Mouse (Mus musculus) kidney, postnatal 14 days (tissue): ENCODE data around the gene Lrrc42.
A peak's percentile ranks its signal among the peaks of the same experiment; 100 is the strongest.

Source experiments
- DNase-seq: peaks from one replicate; pipeline ENCODE4 v3.0.0; 2022; ENCODE audit warnings: mixed read lengths

Lrrc42 gene

DNA sequence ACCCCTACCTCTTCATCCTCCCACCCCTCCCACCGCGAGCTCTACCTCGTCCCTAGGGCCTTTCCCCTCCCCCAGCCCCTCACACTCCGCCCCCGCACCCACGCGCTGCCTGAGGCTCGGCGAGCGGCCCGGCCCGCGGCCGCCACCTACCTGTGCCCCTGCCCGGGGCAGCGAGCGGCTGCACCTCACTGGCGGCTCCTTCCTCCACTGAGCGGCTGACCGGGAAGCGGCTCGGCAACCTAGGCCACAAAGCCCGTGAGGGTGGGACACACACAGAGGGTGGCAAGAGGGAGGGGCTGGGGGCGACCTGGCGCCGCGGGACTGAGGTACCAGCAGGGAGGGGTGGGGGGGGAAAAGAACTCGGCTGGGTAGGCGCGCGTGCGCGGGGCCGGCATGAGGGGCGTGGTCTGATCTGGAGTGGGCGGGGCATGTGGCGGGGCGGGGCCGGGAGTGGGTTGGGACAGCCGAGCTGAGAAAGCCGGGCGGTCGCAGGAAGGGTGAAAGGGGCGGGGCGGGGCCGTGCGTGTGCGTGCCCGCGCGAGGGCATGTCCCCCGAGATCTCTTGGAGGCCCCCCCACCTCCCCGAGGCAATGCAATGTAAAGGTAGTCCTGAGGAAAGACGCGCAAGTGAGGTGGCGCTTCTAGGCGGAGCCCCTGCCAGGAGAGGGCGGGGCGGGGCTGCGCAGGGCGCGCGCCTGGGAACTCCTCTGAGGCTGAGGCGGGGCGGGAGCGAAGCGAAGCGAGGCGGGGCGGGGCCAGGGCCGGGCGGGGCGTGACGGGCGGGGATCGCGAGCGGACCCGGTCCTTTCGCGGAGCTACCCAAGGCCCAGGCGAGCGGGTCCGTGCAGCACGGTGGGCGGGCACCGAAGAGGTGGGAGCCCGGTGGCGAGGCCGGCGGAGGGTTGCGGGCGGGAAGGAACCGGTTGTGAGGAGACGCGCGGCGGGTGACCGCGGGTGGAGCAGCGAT is at the start of gene Lrrc42, which contains the start of gene Hspb11:
Lrrc42 (minus strand) TSS at position 408 of the 967 bp plus-strand sequence.
Hspb11 (plus strand) TSS at position 469 of the 967 bp plus-strand sequence.
- peak; percentile 97 for DNase-seq

DNA sequence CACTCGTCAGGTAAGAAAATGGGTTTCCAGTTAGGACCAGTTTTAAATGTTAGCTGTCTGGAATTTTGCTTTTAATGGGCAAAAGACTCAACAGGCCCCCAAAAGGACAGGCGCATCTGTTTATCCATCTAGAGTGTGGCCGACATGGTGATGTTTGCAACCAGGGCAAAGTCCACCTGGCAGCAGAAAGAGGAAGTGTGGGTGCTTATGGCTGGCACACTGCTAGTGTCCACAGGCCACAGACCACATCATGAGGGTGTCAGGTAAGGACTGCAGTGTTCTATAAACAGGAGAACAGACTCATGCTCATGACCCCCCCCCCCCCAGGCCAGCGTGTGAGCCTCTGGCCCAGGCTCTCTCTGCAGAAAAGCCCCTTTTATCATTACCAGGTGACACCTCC is 49.5 kb upstream of the Lrrc42 start:
- DNase-seq, result peak; percentile 69

DNA sequence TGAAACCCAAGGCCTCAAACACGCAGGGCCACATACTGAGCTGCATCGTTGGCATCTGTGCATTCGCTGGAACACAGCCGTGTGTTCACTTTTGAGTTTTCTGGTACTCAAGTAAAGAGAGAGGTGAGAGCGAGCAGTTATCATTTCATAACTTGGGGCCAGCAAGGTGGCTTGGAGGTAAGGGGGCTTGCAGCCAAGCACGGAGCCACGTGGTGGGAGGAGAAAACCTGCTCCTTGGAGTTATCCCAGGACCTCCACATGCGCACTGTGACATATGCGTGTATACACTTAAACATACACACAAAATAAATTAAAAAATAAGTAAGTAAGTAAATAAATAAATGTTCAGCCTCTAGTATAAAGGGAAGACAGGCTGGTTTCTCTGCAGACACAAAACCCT is 48.9 kb upstream of the Lrrc42 start:
- DNase-seq, result no peak

DNA sequence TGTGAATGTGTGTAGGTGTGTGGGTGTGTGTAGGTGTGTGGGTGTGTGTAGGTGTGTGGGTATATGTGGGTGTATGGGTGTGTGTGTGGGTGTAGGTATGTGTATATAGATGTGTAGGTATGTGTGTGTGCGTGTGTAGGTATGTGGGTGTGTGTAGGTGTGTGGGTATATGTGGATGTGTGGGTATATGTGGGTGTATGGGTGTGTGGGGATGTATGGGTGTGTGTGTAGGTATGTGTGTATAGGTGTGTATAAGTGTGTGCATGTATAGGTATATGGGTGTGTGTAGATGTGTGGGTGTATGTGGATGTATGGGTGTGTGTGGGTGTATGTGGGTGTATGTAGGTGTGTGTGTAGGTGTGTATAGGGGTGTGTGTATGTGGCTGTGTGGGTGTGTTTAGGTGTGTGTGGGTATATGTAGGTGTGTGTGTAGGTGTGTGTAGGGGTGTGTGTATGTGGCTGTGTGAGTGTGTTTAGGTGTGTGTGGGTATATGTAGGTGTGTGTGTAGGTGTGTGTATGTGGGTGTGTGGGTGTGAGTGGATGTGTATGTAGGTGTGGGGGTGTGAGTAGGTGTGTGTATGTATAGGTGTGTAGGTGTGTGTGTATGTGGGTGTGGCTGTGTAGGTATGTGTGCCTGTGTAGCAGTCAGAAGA is 47.7 kb upstream of the Lrrc42 start:
- no peak for DNase-seq

DNA sequence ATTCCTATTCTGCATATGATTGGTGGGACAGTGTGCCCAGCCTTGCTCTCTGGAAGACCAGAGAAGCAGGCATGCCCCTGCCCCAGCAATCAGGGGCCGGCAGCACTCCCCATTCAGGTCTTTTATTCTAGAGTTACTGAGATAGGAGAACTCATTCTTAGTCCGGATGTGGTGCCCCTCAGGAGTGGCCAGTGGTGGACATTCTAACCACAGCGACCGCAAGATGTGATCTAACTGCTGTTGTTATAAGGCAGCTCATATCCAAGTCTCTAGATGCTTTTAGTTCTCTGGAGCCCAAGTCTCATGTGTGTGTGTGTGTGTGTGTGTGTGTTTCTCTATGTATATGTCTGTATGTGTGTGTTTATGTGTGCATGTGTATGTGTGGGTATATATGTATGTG is 47.0 kb upstream of the Lrrc42 start:
- no peak for DNase-seq

DNA sequence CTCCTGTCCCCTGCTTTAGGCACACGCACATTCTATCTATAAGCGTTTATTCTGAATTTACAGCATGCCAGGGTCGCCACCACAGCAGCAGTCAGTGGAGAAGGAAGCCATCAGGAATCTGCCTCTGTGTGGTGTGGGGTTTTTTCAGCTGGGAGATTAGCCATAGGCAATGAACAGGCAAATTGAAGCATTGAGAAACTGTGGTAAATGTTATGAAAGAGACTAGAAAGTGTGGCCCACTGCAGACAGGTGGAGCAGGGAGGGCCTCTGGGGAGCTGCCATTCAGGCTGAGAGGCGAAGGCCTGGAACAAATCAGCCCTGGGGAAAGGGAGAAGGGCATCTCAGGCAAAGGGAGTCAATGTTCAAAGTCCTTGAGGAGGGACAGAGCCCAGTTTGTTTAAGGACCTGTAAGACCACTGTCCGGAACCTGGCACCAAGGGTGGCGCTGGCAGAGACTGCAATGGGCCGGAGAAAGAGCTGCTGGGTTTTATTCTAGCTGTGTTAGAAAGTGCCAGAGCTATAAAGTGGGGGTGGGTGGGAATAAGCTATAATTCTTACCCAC is 46.5 kb upstream of the Lrrc42 start:
- DNase-seq, result peak; percentile 70

DNA sequence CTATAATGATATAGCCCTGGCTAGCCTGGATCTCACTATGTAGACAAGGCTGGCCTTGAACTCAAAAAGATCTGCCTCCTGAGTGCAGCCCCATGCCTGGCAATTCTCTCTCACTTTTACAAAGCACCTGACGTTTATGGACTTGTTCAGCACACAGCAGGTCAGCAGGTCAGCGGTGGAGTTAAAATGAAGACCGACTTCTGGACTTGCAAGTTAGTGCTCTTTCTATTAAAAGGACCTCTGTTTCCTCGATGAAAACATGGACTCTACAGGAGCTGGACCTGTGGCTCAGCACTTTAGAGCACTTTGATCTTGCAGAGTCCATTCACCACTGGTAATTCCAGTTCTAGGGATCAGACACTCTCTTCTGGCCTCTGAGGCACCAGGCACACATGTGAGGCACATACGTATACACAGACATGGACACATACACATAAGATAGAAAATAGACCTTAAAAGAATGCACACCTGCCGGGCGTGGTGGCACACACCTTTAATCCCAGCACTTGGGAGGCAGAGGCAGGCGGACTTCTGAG is 44.8 kb upstream of the Lrrc42 start:
- peak; percentile 41 for DNase-seq

DNA sequence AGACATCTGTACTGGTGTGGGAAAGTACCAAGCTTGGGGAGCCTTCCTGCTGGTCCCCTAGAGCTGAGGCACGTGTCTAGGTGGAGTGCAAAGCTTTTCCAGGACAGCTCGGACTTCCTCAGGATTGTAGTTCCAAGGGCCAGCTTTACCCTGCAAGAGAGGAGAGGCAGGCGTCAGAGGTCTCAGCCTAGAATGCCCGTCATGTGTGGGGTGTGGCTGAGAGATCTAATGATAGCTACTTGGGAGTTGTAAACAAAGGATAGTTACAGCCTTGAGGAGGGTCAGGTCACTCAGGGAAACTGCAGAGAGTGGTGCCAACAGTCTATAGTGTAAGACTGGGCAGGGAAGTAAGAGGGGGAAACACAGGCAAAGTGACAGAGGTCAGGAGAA is 38.9 kb upstream of the Lrrc42 start:
- no peak for DNase-seq

DNA sequence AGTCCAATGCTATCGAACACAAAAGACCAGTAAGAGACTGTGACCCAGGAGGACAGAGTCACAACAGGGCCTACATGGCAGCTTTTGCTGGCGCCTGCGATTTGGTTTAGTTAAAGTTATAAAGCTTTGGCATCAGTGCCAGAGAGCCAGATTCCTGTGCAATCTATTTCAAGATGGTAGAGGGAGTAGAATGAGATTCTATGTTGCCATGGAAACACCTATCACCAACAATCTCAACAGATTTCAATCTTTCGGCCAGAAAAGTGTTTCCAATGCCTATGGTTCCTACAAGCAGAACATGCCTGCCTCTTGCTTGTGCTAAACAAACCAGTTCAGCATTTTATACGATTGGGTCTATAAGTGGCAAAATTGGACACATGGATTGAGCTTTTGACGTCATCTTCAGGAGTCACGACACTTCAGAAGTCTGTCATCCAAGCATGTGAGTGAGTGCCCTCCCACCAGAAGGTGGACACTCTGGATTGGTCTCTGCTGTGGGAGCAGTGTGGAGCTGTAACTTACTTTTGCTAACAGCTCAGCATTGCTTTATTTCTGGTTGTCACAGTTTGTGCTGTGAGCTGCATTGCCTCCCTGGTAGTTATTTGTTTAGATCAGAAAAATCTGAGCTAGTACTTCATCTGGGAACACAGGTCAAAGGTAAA is 38.4 kb upstream of the Lrrc42 start:
- no peak for DNase-seq

DNA sequence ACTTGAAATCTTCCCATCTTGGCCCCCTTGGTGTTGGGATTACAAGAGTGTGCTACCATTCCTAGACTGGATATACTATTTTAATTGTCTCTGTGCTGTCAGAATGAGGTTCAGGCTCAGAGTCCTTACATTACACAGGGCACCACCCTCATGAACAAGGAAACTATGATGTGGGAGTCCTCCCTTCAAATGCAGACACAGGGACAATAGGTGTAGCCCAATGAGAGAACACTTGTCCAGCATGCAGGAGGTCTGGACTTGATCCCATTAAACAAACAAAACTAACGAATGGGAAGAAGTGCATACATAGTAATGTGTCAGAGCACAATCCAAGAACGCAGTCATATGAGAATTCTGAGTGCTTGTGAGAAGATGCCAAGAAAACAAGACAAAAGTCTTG is 34.2 kb upstream of the Lrrc42 start:
- DNase-seq, result no peak

DNA sequence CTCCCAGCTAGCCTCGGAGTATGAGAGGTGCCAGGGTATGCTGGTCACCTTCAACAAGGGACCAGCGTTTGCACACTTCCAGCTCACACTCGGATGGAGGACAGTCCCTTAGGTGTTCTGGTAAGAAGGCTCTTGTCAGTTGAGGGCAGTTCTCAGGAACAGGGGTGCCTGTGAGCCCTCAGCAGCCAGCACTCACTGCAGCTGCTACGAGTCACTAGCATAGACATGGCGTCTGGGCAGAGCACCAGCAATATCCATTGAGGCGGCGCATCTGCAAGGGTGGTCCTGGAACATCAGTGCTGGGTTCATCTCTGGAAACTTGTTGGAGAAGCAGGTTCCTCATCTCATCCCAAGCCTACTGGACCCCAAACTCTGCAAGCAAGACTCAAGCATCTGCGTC is 33.1 kb upstream of the Lrrc42 start:
- no peak for DNase-seq

DNA sequence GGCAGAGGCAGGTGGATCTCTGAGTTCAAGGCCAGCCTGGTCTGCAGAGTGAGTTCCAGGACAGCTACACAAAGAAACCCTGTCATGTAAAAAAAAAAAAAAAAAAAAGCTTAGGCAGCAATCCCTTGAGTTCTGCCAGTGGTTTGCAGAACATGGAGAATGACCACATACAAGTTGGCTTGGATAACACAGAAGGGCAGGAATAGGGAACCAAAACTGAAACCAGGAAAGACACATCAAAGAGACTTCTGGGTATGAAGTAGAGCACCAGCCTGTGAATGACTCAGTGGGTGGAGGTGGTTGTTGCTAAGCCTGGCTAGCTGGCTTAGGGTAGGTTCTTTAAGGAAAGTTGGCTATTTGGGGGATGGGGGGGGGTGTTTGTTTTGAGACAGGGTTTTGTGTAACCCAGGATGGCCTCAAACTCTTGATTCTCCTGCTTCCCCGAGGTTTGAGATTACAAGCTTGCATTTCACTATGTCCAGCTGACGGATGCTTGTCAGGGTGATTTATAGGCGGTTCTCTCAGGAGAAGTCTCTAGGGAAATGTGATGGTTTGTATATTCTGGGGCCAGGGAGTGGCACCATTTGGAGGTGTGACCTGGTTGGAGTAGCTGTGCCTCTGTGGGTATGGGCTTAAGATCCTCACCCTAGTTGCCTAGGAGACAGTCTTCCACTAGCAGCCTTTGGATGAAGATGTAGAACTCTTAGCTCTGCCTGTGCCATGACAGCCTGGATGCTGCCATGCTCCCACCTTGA is 32.3 kb upstream of the Lrrc42 start:
- DNase-seq, result no peak

DNA sequence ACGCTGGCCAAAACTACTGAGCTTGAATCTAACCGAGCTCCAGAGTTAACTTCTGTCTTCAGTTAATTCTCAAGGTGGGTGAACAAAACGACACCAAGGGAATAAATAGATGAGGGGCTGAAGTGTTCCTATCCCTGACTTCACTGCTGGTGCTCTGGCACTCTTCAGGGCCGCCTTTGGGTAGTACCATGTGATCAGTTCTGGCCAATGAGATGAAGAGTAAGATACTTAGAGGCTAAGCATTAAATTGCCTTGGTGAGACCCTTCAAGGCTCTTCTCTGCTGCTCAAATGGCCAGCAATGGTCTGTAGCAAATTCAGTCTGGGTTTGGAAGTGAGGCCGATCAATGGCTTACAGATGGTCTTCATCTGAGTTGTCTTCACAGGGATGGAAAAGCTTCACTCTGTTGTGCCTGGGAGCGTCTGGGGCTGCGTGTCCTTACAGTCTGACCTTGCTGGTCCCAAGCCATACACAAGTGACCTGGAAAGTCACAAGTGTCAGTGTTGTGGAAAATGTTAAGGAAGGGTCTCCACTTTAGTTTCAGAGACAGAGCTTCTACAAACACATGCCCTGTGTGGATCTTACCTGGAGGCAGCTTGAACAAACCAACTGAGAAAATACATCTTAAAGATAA is 27.6 kb upstream of the Lrrc42 start:
- no peak for DNase-seq

DNA sequence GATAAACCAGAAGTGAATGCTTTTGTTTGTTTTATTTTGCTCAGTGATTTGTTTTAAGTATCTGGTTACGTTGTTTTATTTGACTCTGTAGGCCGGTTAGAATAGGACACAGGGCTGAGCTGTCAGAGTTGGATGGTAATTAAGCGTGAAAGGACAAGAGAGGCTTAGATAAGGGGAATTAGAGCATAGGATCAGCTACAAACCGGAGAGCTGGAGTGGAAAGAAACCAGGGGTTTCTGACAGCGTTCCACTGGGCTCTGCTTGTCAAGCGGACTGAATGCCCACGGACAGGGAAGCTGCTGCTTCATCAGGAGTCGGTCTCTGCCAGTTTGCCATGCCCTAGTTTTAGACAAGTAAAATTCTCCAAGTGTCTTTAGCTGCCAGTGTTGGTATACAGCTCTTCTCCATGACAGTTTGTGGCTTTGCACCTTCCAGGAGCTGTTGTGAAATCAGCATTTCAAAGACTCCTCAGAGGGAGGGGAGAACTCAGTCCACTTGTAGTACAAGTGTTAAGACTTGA is 24.9 kb upstream of the Lrrc42 start:
- no peak for DNase-seq

DNA sequence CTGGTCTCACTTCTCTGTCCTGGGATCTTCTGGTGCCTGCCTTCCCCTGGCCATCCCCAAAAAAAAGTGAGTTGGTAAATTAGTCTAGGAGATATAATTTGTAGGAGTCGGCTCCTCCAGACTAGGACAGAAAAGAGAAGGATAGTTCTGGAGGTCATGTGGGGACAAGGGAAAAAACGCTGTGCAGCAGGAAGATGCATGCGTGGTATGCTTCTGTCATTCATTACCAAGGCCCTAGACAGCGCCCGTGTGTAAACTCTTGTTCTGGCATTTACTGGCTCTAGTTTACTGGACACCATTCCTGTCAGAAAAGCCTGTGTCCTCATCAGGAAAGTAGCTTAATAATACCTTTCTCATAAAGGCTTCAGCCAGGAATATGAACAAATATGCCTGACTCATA is 21.2 kb upstream of the Lrrc42 start:
- peak; percentile 72 for DNase-seq

DNA sequence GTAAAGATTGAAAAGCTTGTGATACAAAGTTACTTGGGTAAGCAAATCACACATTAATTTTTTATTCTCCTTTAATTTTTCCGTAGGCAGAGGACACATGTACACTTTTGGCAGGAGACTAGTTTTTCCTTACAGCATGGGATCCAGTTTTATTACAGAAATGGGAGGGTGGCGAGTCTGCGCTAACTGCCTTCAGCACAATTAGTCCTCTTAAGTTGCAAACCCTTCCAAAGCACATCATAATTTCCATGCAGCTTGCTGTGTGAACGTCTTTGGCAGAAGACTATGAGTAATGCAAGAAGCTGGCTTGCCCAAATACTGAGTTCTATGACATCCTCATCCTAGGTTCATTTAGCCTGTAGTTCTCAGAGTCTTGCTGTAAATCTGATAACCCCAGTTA is 20.4 kb upstream of the Lrrc42 start:
- DNase-seq, result no peak

DNA sequence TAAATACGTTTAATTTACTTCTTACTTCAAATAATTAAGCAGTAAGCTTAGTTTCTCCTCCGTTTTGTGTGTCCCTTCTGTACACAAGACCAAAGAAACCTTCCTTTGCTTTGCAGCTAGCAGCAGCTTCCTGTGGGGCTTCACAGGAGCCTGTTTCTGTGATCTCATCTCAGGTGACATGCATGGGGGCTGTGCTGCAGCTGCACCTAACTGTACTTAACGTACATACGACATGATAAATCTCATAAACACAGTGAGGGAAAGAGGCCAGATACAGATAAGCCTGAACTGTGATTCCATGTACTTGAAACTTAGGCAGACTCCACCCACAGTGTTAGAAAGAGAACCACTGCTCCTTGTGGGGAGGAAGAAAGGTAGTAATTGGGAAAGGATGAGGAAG is 6.7 kb upstream of the Lrrc42 start:
- DNase-seq, result no peak

DNA sequence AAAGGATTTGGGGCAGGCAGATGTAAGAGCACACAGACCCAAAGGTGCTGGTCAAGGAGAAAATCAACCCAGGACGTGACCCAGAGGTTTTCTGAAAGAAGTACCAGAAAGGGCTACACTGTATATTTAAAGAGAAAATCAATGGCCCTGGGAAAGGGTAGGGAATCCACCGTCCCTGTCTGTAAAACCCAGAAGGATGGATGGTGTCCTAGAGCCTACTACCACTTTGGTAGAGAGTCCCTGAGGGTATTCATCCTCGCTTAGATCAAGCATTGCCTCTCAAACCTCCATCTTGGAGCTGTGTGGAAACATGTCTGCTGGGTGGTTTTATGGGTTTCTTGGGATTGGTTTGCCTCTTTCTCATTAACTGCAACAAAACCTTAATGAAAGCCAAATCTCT is 1.1 kb upstream of the Lrrc42 start:
- no peak for DNase-seq

DNA sequence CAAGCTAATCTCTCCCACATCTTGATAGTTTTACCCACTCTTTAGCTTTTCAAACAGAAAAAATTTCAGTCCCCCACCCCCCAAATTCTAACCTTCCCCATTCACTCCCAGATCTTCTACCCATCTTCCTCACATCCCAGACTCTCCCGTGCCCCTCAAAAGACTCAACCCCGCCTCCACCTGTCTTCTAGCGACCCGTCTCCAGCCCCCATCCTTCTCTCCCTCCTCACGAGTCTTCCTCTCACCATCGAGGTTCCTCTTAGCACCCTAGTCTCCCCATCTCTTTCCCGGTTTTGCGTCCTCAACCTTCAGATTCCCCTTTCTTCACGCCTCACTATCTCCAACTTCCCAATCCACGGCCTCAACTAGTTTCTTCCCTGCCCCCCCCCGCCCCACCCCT is 810 bp downstream of the Lrrc42 start:
- no peak for DNase-seq

DNA sequence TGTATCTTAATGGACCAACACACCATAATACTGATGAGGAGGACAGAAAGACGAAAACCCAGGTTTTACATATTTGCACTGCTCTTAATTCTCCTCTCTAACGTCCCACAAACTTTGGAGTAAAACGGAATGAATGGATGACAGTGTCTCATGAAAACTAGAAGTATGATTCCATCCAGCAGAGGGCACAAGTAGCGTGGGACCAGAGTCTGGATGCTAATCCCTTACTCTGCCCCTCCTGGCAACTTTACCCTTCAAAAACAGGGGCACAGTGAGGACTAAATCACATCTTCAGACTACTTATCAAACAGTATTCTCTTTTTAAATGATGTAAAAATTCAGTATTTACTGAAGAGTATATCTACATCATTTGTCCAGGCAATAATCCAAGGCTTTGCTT is 2.8 kb downstream of the Lrrc42 start:
- DNase-seq, result peak; percentile 62

DNA sequence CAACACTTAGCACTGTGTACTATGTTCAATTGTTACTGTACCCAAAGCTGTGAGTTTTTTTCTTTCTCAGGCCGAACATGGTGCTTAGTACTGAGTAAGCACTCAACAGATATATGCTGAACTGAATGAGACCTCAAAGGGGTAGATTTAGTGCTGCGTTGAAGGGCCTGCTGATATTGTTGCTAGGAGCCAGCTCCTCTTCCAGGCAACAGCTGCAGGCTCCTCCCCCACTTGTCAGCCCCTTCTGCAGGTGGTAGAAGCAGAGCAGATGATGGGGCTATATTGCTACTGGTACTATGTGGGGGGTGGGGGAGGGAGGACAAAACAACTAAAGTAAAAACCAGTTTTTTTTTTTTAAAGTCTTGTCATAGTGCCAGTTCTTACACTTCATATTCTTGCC is 3.9 kb downstream of the Lrrc42 start:
- no peak for DNase-seq

DNA sequence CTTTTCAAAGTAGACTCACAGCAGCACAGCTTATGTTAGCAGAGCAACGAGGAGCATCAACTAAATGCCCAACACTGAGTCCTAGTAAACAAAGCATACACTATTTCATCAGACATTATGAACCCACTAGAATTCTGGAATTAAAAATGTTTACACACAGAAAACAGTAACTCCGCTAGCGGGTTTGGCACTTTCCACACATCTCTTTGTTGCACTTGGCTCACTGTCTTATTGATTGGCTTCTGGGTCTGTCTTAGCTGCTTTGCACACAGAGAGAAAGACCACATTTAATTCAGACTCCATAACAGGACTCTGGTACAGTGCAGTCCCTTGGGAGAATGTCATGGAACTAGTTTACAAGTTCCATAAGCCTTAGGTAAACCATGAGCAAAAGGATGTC is 5.3 kb downstream of the Lrrc42 start:
- no peak for DNase-seq
